Mouse (Mus musculus) activated CD4-positive, CD25-positive, alpha-beta regulatory T cell, adult 4 months (primary cell): ENCODE data around the gene Olfr59. TPM values are rescaled to one million over a fixed set of nuclear protein-coding genes. Genes with fewer than 3 reads are reported as not detected.

Experiments used
- ATAC-seq: one replicate; pipeline ENCODE4 v1.8.0; 2017
- polyA plus RNA-seq, 2 experiments: library from polyadenylated mRNA; unstranded; fragments of 100-300 nt; shearing (Covaris generic); gene quantifications; one replicate each; pipeline ENCODE4 v1.2.1; 2017

Olfr59 gene
- polyA plus RNA-seq: not detected

DNA sequence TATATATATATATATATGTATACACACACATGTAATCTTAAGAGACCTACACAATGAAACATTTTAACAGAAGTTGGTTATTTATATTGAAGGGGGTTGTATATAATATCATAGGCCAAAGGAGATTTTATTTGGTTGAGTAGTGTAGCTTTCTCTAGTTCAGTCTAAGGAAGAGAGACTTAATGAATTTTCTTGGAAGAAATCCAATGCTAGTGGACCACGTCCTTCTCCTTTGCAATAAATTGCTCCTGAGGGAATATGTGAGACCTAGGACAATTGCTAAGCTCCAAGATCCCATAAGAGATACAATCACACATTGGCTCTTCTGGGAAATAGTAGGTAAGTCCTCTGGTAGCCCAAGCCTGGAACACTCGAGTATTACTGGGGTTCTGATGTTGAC lies at the start of gene Olfr59:
Gene Olfr59 (plus strand): TSS at position 301 of the 400 bp plus-strand sequence.
- ATAC-seq: no peak

GRCm38 (mm10) chr11:74241201-74241600 lies 42.3 kb upstream of the Olfr59 start:
- ATAC-seq: no peak

DNA sequence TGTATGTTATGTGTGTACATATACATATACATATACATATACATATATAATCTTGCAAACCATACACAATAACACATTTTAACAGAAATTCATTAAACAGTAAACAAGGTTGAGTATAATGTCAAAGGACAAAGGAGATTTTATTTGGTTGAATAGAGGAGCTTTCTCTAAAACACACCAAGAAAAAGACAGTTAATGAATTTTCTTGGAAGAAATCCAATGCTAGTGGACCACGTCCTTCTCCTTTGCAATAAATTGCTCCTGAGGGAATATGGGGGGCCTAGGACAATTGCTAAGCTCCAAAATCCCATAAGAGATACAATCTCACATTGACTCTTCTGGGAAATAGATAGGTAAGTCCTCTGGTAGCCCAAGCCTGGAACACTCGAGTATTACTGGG lies 24.0 kb upstream of the Olfr59 start, which contains the start of gene Olfr406:
Gene Olfr406 (plus strand): TSS at position 301 of the 400 bp plus-strand sequence.
- no peak for ATAC-seq

DNA sequence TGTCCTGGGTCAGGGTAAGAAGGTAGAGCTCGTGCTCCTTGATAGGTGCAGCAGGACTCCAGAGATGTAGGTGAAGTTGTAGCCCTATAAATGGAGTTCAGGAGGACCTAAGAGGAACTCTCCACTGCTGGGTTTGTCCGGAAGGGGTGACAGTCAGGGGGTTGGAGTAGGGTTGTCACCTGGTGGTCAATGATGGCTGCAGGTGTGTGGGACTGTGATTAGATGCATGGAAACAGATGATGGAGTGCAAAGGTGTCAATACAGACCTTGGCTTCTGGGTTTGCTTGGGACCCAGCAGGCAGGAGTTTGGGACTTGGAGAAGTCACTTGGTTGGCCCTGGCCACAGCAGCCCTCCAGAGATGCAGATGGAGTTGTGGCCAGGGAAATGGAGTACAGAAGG lies 3.7 kb downstream of the Olfr59 start:
- no peak for ATAC-seq

GRCm38 (mm10) chr11:74326044-74326443 lies 42.5 kb downstream of the Olfr59 start:
- ATAC-seq: no peak

DNA sequence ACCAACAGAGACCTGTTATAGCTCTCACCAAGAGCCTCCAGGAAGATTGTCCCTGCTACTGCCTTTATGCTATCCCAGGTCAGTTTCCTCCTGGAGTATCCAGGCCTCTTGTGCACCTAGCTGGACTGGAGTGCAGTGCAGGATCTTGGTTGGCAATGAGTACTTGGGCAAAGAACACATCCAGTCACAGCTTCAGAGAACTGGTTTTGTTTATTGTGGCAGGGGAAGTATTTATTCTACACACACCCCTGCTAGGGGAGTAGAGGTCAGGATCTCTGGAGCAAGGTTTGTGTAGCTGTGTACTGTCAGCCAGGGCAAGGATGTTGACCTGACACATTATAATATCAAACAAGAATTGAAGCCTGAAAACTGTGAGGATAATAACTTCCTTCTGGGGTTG lies 45.2 kb downstream of the Olfr59 start:
- no peak for ATAC-seq

- ATAC-seq: no peak
Observed at GRCm38 (mm10) chr11:74337931-74338330, 54.4 kb downstream of the Olfr59 start, which contains the start of gene Olfr410. Gene Olfr410 (minus strand): TSS chr11:74338031.

Other genes with a start within 250 kb of the Olfr59 start
- gene Olfr139, start 227.2 kb upstream of the Olfr59 start, polyA plus RNA-seq: under 1 TPM; 0.42 to 0.48 TPM
- gene Olfr399, start 227.1 kb upstream of the Olfr59 start, polyA plus RNA-seq: not detected
- gene Zfp616, start 213.8 kb upstream of the Olfr59 start, polyA plus RNA-seq: not detected
- not detected for gene Olfr401, start 170.0 kb upstream of the Olfr59 start, polyA plus RNA-seq
- gene Olfr402, start 130.2 kb upstream of the Olfr59 start, polyA plus RNA-seq: not detected
- gene Olfr403, start 97.5 kb upstream of the Olfr59 start, polyA plus RNA-seq: not detected
- not detected for gene Olfr43, start 72.4 kb upstream of the Olfr59 start, polyA plus RNA-seq
- under 1 TPM in 1 of 2 experiments, not detected in 1; 0.46 TPM for gene Olfr406, start 23.9 kb upstream of the Olfr59 start, polyA plus RNA-seq
- not detected for gene Olfr410, start 54.3 kb downstream of the Olfr59 start, polyA plus RNA-seq
- not detected for gene Olfr411, start 68.9 kb downstream of the Olfr59 start, polyA plus RNA-seq
- gene Olfr412, start 78.3 kb downstream of the Olfr59 start, polyA plus RNA-seq: not detected